Mouse (Mus musculus) liver, postnatal 0 days (tissue): ENCODE results near the gene Haghl. TPM values are rescaled to one million over a fixed set of nuclear protein-coding genes. Genes with fewer than 3 reads are reported as not detected.

Source experiments
- ATAC-seq: fragments of 200-750 bp; cut with Nextera tagmentation; 2 replicates; pipeline ENCODE4 v1.8.0; 2017; ENCODE audit warnings: mild to moderate bottlenecking, moderate library complexity
- DNase-seq: peaks from one replicate; pipeline ENCODE4 v3.0.0-alpha.2; 2016
- H3K27ac ChIP-seq: fragments of 300-500 bp; sonication (generic); 2 replicates; pipeline ENCODE4 v1.5.1; 2014; ENCODE audit warnings: antibody characterized with exemption, moderate library complexity, mild to moderate bottlenecking, low read depth
- H3K27me3 ChIP-seq: fragments of 300-500 bp; sonication (generic); 2 replicates; pipeline ENCODE4 v1.6.1; 2014; ENCODE audit warnings: low read length, control low read depth, mixed read lengths; ENCODE audit not compliant: insufficient read depth
- H3K36me3 ChIP-seq: fragments of 300-500 bp; sonication (generic); replicated peaks from 2 replicates; pipeline ENCODE4 v1.6.1; 2014; ENCODE audit warnings: mild to moderate bottlenecking, control low read depth, low read length, moderate library complexity, mixed read lengths; ENCODE audit not compliant: insufficient read depth
- H3K4me1 ChIP-seq: fragments of 300-500 bp; sonication (generic); 2 replicates; pipeline ENCODE4 v1.6.1; 2014; ENCODE audit warnings: antibody characterized with exemption, mild to moderate bottlenecking, control low read depth; ENCODE audit not compliant: insufficient read depth
- H3K4me2 ChIP-seq: fragments of 300-500 bp; sonication (generic); 2 replicates; pipeline ENCODE4 v1.6.1; 2014; ENCODE audit warnings: low read depth, mild to moderate bottlenecking, low read length, moderate library complexity, mixed read lengths
- H3K4me3 ChIP-seq: fragments of 300-500 bp; sonication (generic); 2 replicates; pipeline ENCODE4 v1.5.1; 2014; ENCODE audit warnings: low read depth, low read length
- H3K9ac ChIP-seq: fragments of 300-500 bp; sonication (generic); replicated peaks from 2 replicates; pipeline ENCODE4 v1.6.1; 2014; ENCODE audit warnings: mild to moderate bottlenecking, moderate library complexity
- H3K9me3 ChIP-seq: fragments of 300-500 bp; sonication (generic); 2 replicates; pipeline ENCODE4 v1.6.1; 2016; ENCODE audit warnings: mild to moderate bottlenecking, control low read depth, low read length, mixed read lengths
- CTCF ChIP-seq: sonication (generic); IDR thresholded peaks from 2 replicates; pipeline ENCODE4 v1.5.1; 2016; ENCODE audit warnings: antibody characterized with exemption, low read depth
- EP300 ChIP-seq: IDR thresholded peaks from 2 replicates; pipeline ENCODE4 v1.6.1; 2016; ENCODE audit warnings: antibody characterized with exemption, low read depth, mild to moderate bottlenecking
- WGBS: fragments of 180-500 bp; shearing (Covaris S2); extraction: QIAGEN DNeasy Blood & Tissue Kit; methylation state at CpG from one replicate; pipeline ENCODE4 v1.1.7; 2014; ENCODE audit not compliant: insufficient replicate concordance; 5-methylcytosine and 5-hydroxymethylcytosine counted together
- polyA plus RNA-seq: library from polyadenylated mRNA; unstranded; fragments of >200 nt; fragmentation: Nextera tagmentation; extraction: Ambion mirVana; gene quantifications from 2 replicates; pipeline ENCODE4 v1.2.1, GENCODE M21; 2015

The Haghl gene
- polyA plus RNA-seq, 1 experiment from 2014 or later, result 9.4 TPM

GRCm38 (mm10) chr17:25828223-25828594, 42.7 kb upstream of the Haghl start:
- H3K27ac ChIP-seq, result 0 out of 2 replicates have a peak overlapping the region, but pooled peaks have one; percentile 67
- no peak for ATAC-seq
- H3K4me1 ChIP-seq, result peaks cover 47% of the 10 kb centered on the region
- no peaks in the 10 kb centered on the region for H3K9me3 ChIP-seq
- H3K4me2 ChIP-seq, result peak overlapping the region; percentile 78
- H3K9ac ChIP-seq, result no peak overlapping the region
- TF ChIP-seq CTCF (no peak), EP300 (no peak)
- DNase-seq, result no peak
- WGBS, result 81% methylated on average over 8 of the region's 8 CpGs
- peaks cover 31% of the 10 kb centered on the region for H3K36me3 ChIP-seq
- H3K4me3 ChIP-seq, result peak overlapping the region; percentile 56; the same call in 1 of the 2 replicates
- H3K27me3 ChIP-seq, result no peaks in the 10 kb centered on the region

GRCm38 (mm10) chr17:25827546-25828222, 42.2 kb upstream of the Haghl start:
- Histone ChIP-seq H3K4me1 (peaks cover 49% of the 10 kb centered on the region), H3K9ac (no peak overlapping the region), H3K4me2 (no peak overlapping the region), H3K27me3 (no peaks in the 10 kb centered on the region), H3K4me3 (no peak overlapping the region), H3K9me3 (no peaks in the 10 kb centered on the region), H3K27ac (no peak overlapping the region), H3K36me3 (peaks cover 31% of the 10 kb centered on the region)
- no peak for DNase-seq
- 92% methylated on average over 22 of the region's 22 CpGs for WGBS
- no peak for TF ChIP-seq EP300
- no peak for ATAC-seq

GRCm38 (mm10) chr17:25827011-25827410, 41.5 kb upstream of the Haghl start:
- no peak overlapping the region for H3K9ac ChIP-seq
- no peak overlapping the region for H3K4me2 ChIP-seq
- DNase-seq (no peak), ATAC-seq (no peak)
- no peaks in the 10 kb centered on the region for H3K9me3 ChIP-seq
- WGBS, result 92% methylated on average over 13 of the region's 13 CpGs
- no peaks in the 10 kb centered on the region for H3K27me3 ChIP-seq
- TF ChIP-seq CTCF (no peak), EP300 (no peak)
- H3K4me1 ChIP-seq, result peaks cover 48% of the 10 kb centered on the region
- H3K27ac ChIP-seq, result no peak overlapping the region
- H3K36me3 ChIP-seq, result peaks cover 31% of the 10 kb centered on the region
- no peak overlapping the region for H3K4me3 ChIP-seq

GRCm38 (mm10) chr17:25825984-25826570, 40.6 kb upstream of the Haghl start:
- Histone ChIP-seq H3K9ac (no peak overlapping the region), H3K4me2 (no peak overlapping the region), H3K36me3 (peaks cover 24% of the 10 kb centered on the region), H3K27ac (no peak overlapping the region), H3K9me3 (no peaks in the 10 kb centered on the region), H3K27me3 (0 out of 2 replicates have a peak, but pooled peaks cover 4% of the 10 kb centered on the region), H3K4me1 (peaks cover 39% of the 10 kb centered on the region), H3K4me3 (no peak overlapping the region)
- 91% methylated on average over 27 of the region's 27 CpGs for WGBS
- DNase-seq, result no peak
- no peak for ATAC-seq
- TF ChIP-seq EP300, result no peak
- TF ChIP-seq CTCF, result no peak

GRCm38 (mm10) chr17:25825311-25825710, 39.8 kb upstream of the Haghl start:
- Histone ChIP-seq H3K4me2 (peak overlapping the region; percentile 92; the same call in 1 of the 2 replicates), H3K27ac (no peak overlapping the region), H3K4me1 (peaks cover 35% of the 10 kb centered on the region), H3K9ac (no peak overlapping the region; the same call in 1 of the 2 replicates), H3K27me3 (0 out of 2 replicates have a peak, but pooled peaks cover 5% of the 10 kb centered on the region), H3K36me3 (peaks cover 17% of the 10 kb centered on the region), H3K4me3 (no peak overlapping the region), H3K9me3 (no peaks in the 10 kb centered on the region)
- WGBS, result 83% methylated on average over 6 of the region's 6 CpGs
- TF ChIP-seq EP300 (no peak), CTCF (no peak)
- ATAC-seq (no peak), DNase-seq (no peak)

GRCm38 (mm10) chr17:25824362-25825142, 39.1 kb upstream of the Haghl start:
- Histone ChIP-seq H3K4me3 (peak overlapping the region; percentile 74), H3K27me3 (peaks cover 13% of the 10 kb centered on the region), H3K27ac (no peak overlapping the region), H3K36me3 (peaks cover 13% of the 10 kb centered on the region), H3K9ac (peak overlapping the region; percentile 71), H3K4me2 (peak overlapping the region; percentile 92), H3K4me1 (peaks cover 29% of the 10 kb centered on the region), H3K9me3 (no peaks in the 10 kb centered on the region)
- WGBS, result 66% methylated on average over 17 of the region's 17 CpGs
- DNase-seq, result no peak
- no peak for ATAC-seq
- TF ChIP-seq CTCF (no peak), EP300 (no peak)
